Mouse (Mus musculus): ENCODE measurements around the gene Olfr355.

- TF ChIP-seq CTCF (IDR thresholded peaks at IDR 0.05; ENCODE audit: borderline replicate concordance, insufficient read depth, low read depth, low read length) = no peak
- no peak for TF ChIP-seq POLR2A (IDR thresholded peaks at IDR 0.05; ENCODE audit: borderline replicate concordance, insufficient read depth, low read length)
Measured at GRCm38 (mm10) chr2:36905380-36905779, 23.3 kb downstream of the Olfr355 start, which contains the start of gene Olfr354.
